Mouse (Mus musculus) forelimb bud, embryonic 11.5 days (tissue): Measurements from ENCODE around the gene Mogs.
A peak's percentile ranks its signal among the peaks of the same experiment; 100 is the strongest.

ENCODE experiments used
- DNase-seq: peaks from one replicate; pipeline ENCODE4 v3.0.0-alpha.2; 2012; ENCODE audit warnings: low read depth, low spot score

Gene Mogs

DNA sequence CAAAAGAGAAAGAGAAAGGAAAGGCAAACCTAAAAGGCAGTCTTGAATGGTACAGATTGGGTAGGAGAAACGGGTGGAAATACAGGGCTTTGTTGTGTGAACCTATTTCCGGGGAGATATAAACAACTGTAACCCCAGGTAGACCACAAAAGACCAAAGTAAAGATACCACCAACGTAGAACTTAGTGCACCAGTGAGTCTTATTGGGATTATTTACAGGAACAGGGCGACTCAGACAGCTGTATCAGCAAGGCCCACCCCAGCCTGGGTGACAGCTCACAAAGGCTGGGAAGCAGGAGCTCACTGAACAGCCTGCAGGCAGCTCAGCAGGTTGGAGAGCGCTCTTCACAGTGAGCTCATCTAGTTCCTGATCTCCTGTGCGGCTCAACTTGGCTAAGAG, 19.3 kb upstream of the Mogs start:
- DNase-seq: no peak

DNA sequence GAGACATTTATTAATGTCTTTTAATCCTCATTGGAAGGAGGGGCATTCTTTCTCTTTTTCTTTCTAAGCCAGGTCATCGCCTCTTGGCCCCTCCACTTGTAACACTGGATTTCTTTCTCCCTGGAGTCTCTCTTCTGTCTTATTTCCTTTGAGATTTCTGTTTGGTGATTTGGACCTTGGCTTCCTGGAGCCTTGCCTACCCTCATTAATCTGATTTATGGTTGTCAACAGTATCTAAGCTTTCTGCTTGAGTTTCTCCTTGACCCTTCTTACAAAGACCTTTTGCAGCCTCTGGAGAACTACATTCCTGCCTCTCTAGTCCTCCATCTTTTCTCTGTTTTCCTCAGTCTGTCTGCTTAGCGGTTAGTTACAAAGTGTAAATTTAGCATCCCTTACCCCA, 16.9 kb upstream of the Mogs start:
- no peak for DNase-seq

DNA sequence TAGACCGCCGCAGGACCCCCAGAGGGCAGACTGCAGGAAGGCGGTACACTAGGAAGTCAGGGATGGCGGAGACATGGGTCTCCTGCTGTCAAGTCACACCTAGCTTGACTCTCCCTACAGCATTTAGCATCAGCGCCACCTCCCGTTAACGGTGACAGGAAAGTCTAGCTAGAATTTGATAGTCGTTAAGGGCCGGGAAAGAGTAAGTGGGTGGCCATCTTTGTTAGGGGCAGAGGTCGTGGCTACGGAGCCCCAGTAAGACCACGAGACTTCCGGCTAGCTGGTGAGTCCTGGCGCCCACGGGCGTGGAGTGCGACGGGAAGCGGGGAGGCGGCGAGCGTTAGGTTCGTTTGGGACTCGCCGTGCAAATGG, 14.0 kb upstream of the Mogs start, which contains the start of the genes Ccdc142 and Gm42688:
Ccdc142 (plus strand) TSS at position 286 of the 372 bp plus-strand sequence.
Gm42688 (plus strand) TSS at position 302 of the 372 bp plus-strand sequence.
- peak; percentile 79 for DNase-seq

DNA sequence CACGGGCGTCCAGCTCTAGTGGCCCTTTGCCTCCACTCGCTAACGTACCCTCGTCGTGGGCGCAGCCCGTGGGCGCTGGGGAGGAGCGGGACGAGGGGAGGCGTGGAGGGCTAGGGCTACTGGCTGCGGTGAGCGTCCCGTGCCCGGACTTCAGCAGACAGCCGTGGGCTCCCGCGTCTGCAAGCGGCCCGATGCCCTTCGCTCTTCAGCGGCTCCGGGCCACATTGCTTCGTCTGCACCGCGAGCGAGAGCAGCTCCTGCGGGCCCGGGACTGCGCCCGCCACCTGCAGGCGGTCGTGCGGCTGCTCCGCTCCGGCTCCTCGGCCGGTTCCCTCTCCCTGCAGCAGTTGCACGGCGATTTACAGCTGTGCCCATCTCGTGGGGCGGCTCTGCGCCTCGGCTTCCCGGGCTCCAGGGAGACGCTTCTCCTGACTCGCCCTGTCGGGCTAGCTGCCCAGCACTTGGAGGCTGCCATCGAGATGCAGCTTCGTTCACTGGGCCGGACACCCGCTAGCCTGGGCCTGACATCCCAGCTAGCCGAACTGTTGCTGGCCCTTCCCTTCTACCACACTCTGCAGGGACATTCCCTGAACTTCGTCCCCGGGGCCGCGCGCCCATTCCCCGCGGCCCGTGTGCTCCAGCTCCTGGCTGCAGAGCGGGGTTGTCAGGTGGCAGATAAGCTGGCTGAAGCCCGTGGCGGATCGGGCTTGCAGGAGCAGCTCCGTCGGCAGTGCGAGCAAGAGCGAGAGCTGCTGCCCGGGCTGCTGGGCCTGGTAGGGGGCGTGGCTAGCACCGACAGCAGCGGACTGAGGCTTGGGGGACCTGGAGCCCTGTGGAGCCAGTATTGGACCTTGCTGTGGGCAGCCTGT, 13.4 kb upstream of the Mogs start:
- no peak for DNase-seq

DNA sequence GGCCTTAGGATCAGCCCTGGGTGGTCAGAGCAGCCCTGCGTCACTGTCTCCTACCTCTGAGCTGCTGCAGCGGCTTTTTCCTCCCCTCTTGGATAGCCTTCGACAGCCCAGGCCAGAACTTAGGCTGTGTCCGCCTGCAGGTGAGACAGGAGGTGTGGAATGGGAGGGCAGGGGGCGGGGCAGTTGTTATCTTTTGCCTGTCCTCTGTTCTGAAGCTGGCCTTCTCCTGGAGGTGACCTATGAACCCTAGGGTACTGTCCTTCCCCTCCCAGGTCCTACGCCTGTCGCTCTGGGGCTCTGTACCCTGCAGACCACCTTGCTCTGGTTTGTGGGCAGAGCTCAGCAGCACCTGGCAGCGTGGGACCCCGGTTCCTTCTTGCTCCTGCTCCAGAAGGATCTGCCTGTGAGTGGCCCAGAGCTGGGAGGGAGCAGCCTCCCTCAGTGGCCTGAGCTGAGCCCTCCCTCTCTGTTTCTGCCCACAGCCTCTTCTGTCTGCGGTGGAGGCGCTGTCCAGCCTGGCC, 12.1 kb upstream of the Mogs start:
- DNase-seq: no peak

DNA sequence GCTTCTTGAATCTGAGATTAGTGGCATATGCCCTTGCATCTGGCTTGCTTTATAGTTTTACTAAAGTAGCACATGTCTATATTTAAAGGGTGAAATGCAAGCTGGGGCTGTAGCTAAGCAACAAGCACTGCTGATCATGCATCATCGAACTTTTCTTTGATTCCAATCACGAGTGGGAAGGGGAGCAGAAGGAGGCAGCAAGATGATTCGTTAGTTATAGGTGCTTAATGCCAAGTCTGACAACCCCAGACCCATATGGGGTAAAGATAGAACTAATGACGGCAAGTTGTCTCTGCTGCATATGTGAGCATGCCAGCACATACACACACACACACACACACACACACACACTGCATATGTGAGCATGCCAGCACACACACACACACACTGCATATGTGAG, 11.1 kb upstream of the Mogs start:
- no peak for DNase-seq

DNA sequence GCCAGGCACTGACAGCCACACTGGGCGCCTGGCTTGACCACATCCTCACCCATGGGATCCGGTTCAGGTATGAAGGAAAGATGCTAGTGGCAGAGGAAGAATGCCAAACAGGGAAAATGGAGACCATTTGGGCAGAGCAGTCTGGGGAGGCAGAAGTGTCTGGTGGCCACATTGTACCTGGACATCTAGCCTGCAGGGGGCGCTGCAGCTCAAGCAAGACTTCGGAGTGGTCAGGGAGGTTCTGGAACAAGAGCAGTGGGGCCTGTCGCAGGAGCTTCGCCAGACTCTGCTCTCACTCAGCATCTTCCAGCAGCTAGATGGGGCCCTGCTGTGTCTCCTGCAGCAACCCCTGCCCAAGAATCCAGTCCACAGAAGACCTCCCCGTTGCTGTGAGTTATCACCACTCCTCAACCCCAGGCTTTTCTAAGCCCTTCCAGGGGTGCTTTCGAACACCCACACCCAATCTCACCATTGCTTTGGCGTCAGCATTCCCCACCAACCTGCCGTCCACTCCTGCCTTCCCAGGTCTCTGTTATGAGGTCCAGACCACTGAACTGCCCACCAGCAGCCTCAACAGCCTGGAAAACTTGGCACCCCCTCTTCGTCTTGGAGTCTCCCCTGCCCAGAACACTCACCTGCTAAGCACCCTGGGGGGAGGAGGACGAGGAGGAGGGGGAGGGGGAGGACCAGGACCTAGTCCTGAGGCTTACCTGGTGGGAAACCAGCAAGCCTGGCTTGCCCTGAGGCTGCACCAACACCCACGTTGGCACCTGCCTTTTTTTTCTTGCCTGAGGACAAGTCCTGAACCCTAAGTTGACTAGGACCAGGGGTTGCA, 7.5 kb upstream of the Mogs start:
- DNase-seq: peak; percentile 81

DNA sequence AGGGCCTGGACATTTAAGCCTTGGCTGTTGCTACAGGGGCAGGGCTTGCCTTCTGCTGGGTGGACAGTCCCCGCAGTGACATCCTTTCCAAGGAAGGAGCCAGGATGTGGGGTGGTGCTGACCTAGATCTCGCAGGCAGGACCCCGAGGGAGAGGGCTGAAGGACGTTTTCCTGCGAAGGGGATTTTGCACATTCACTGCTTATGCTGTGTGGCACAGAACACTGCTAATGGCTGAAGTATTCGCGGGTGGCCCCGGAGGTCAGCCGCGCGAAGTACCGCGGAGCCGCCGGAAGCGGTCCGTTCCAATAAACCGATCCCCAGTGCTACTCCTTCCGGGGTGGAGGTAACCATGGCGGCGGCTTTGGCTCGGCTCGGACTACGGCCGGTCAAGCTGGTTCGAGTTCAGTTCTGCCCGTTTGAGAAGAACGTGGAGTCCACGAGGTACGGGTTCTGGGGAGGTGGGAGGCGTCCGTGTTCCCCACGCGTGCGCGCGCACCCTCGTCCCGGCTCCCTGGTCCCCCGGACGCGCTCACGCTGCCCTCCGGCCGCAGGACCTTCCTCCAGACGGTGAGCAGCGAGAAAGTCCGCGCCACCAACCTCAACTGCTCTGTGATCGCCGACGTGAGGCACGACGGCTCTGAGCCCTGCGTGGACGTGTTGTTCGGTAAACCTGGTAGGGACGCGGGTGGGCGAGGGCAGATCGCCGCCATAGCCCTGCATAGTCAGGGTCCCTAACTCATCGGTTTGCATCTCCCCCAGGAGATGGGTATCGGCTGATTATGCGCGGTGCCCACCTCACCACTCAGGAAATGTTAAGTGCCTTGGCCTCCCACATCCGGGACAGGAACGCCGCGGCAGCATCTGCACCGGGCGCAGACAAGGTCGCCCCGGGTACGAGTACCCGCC, 6.3 kb upstream of the Mogs start, which contains the start of gene Mrpl53:
Mrpl53 (plus strand) TSS at position 279 of the 907 bp plus-strand sequence.
- DNase-seq: peak; percentile 60

DNA sequence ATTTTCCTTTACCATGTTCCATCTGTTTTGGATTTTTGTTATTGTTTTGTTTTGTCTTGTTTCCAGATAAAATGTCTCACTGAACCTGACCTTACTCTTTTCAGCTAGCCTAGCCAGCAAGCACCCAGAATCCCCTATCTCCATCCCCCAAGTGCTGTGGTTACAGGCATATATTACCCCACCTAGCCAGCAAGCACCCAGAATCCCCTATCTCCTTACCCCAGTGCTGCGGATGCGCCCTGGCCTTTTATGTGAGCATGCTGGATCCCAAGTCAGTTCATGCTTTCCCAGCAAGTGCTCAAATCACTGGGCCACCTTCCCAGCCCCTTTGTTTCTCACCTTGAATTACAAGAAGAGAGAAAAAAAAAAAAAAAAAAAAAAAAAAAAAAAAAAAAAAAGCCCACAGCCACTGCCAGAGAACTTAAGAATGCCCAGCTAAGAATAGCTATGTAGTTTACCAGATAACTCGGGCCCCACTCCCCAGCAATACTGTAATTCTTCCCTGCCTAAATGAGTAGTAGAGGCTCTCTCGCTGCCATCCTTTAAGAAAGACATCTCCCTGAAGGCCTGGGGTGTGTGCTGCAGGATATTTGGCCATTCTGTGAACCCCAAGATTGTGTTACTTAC, 3.7 kb upstream of the Mogs start:
- no peak for DNase-seq

DNA sequence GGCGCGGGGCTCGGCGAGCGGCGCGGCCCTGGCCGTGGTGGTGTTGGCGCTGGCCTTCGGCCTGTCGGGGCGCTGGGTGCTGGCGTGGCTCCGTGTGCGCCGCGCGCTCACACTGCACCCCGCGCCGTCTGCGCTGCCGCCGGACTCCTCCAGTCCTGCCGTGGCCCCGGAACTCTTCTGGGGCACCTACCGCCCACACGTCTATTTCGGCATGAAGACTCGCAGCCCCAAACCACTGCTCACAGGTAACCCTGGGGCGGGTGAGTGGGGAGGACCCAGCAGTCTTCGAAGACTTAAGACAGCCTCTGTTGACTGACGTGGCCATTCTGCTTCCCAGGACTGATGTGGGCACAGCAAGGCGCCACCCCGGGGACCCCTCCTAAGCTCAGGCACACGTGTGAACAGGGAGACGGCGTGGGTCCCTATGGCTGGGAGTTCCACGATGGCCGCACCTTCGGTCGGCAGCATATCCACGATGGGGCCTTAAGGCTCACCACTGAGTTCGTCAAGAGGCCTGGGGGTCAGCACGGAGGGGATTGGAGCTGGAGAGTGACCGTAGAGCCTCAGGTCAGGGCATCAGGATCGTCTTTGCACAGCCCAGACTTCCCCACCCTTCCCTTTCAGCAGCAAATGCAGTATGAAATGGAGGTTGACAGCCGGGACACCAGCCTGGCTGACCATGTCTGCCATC, 531 bp downstream of the Mogs start:
- DNase-seq: no peak

DNA sequence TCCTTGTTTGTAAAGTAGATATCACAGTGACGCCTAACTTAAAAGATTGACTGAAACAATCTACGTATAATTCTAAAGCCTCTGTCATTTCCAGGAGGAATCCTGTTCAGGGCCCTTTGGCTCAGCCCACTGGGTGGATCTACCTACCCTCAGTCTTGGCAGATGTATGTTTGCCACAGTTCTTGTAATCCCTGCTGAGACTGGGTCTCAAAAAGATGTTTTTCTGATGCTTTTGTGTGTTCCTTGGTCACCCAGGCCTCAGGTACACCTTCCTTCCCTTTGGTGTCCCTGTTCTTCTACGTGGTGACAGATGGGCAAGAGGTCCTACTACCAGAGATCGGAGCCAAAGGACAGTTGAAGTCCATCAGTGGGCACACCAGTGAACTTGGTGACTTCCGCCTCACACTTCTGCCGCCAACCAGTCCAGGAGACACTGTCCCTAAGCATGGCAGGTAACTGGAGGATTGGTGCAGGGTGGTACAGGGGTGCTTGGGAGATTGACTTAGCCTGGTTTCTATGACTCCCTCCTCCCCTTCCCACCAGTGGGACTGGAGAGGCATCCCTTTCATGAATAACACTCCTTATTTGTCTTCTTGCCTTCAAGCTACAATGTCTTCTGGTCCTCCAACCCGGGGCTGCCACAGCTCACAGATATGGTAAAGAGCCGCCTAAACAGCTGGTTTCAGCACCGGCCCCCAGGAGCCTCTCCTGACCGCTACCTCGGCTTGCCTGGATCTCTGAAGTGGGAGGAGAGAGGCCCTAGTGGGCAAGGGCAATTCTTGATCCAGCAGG, 1.3 kb downstream of the Mogs start:
- no peak for DNase-seq

DNA sequence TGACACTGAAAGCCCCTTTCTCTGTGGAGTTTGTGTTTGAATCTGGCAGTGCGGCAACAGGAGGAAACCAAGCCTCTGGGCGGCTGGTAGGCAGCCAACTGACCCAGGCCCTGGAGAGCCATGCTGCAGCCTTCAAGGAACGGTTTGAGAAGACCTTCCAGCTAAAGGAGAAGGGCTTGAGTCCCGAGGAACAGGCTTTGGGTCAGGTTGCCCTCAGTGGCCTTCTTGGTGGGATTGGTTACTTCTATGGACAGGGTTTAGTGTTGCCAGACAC, 1.8 kb downstream of the Mogs start:
- no peak for DNase-seq

DNA sequence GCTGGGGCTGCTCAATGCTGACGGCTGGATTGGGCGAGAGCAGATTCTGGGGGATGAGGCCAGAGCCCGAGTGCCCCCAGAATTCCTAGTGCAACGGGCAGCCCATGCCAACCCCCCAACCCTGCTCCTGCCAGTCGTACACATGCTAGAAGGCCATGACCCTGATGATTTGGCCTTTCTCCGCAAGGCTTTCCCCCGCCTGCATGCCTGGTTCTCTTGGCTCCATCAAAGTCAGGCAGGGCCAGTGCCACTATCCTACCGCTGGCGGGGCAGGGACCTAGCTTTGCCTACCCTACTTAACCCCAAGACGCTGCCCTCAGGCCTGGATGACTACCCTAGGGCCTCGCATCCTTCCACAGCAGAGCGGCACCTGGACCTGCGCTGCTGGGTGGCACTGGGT, 2.3 kb downstream of the Mogs start:
- no peak for DNase-seq

DNA sequence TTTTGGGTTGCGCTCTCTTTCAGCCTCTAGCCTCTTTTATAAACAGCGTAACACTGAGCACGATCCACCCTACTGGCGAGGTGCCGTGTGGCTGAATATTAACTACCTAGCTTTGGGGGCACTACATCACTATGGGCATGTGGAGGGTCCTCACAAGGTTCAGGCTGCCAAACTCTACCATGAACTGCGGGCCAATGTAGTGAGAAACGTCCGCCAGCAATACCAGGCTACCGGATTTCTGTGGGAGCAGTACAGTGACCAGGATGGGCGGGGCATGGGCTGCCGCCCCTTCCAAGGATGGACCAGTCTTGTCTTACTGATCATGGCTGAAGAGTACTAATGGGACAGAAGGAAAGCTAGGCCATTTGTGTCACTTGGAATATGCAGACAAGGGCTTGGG, 3.1 kb downstream of the Mogs start:
- no peak for DNase-seq

DNA sequence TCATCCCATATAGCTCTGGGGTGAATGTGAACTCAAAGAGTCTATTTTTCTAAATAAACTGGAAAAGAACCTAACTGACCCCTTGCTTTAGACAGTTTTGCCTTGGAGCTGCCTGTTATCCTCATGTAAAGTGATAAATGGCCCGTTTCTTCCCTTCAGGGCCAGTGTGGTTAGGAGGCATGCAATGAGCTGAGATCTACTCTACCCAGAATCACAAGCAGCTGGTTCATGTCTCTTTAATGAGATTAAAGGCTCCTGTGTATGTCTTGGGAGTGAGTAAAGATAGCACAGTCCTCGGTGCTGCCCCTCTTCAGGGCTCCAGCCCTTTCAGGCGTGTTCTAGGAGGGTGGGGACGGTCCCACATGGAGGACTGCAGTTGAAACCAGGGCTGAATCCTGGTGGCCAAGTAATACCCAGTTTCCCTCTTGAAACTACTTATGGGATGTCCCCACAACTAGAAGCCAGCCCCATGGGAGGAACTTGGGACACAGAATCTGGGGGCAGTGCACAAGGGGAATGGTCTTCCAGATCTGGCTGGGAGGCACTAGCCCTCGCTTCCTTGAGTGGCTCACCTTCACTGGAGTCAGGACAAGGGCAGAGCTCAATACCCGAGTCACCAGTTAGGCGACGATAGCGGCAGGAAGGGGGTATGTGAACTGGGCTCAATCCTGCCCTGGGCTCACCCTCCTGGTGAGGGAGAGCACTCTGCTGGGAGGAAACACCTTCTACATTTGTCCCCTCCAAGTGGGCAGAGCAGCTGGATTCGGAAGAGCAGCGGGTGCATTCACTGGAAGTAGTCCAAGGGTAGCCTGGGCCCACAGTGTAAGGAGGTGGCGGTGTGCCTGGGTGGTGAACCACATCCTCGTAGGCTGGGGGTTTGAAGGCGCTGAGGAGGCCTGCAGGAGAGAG, 3.8 kb downstream of the Mogs start:
- DNase-seq: no peak

DNA sequence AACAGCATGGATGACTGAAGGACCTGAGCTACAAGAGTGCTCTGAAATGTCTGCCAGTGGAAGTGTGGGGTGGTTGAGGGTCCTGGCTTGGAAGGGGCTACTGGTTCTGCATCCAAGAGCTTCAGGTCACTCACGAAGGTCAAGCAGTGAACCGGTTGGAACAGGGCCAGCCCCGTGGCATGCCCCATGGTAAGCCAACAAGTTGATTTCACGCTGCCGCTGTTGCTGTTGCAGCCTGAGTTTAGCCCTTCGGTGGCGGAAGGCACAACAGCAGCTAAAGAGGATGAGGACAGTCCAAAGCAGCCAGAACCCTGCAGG, 4.4 kb downstream of the Mogs start:
- DNase-seq: no peak

DNA sequence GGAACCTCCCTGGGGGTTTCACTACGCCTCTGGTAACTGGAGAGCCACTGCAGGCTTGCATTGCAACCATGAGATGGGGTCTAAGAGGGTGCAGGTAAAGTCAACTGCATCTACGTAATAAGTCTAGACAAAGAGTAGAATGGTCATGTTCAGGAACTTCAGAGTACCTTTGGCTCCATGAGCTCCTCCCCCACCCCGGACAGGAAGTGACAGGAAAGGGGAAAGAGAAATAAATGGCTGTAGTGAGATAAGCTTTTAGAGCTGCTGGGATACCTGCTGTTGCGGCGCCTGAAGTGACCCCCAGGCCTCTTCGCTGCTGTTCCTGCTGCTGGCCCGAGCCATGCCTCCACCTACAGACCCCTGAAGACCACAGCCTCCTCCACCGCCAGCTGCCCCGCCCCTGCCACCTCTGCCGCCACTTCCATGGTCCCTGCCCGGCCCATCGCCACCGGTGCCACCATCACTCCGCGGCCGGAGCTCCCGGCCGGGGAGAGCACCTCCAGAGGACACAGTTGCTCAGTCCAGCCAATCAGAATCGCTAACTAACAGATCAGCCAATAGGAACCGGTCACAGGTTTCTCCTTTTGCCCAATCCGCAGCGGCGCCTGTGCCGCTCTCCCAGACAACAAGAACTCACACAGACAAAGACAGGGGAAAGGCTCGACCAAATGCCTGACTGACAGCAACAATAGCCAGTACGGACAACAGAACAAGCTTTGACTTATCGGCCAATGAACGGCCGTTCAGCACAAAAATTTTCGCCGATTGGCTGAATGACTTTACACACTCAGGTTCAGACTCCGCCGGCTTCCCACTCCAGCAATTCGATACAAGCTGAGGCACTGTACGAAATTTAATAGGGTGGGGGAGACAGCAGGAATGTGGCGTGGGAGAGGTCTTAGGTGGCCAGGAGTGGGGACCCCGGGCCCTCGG, 5.9 kb downstream of the Mogs start, which contains the start of gene Wbp1:
Wbp1 (minus strand) TSS at position 630 of the 933 bp plus-strand sequence.
- peak; percentile 99 for DNase-seq
